ENCODE assay signal across 35 mouse cellular contexts in the genomic region with DNA sequence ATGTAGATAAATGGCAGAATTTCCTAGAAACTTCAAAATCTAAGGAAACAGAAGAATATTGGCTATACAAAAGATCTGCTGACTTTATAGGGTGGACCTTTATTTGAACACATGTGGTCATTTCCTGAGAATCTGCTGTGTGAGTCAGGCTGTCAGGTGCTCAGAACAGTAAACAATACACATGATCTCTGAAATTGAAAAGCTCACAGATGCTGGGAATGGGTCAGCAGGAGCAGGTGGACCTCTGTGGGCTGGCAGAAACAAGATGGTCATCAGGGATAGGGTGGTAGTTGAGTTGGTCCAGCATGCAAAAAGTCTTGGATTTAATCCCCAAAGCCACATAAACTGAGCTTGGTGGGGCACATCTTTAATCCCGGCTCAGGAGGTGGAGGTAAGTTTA. TPM values are rescaled to one million over a fixed set of nuclear protein-coding genes. Genes with fewer than 3 reads are reported as not detected.
DNase-seq lines count a peak whose midpoint lies in the region; ATAC-seq and TF ChIP-seq lines count a peak whose summit lies in the region.
"Had no signal": no experiment of that assay in that cellular context is flagged by ENCODE, and none has a peak within 500 bp of the region (broad histone marks: within the 10 kb centered on the region; RNA-seq: fewer than 3 reads in every experiment).

No protein-coding gene starts in this region.

- no peak for ATAC-seq in liver, embryonic 15.5 days (ENCODE audit: insufficient read depth)
- ATAC-seq in liver, embryonic 11.5 days (replicated peaks; ENCODE audit: low FRiP score): no peak
- ATAC-seq in midbrain, embryonic 13.5 days: no peak
- ATAC-seq: Patski had no signal

- H3K4me3 ChIP-seq in liver, embryonic 15.5 days (replicated peaks): no peak overlapping the region
- H3K4me3 ChIP-seq in liver, embryonic 11.5 days (ENCODE audit: low read depth, low read length): no peak overlapping the region
- H3K4me3 ChIP-seq in small intestine, adult 2 months (ENCODE audit: low read depth, low read length): no peak overlapping the region
- H3K4me3 ChIP-seq in embryonic facial prominence, embryonic 10.5 days: no peak overlapping the region
- H3K4me3 ChIP-seq in midbrain, embryonic 13.5 days (replicated peaks): no peak overlapping the region
- H3K4me3 ChIP-seq in forebrain, embryonic 10.5 days: no peak overlapping the region
- H3K4me3 ChIP-seq: embryonic facial prominence, embryonic 13.5 days; erythroblast, embryonic 14.5 days; forebrain, embryonic 12.5 days; hindbrain, embryonic 13.5 days; layer of hippocampus, adult 2 months; limb, embryonic 10.5 days; limb, embryonic 15.5 days; megakaryocyte, embryonic 14.5 days; neural tube, embryonic 15.5 days had no signal

- DNase-seq in liver, embryonic 11.5 days (ENCODE audit: low spot score): no peak
- DNase-seq in NIH3T3 (ENCODE audit: low read depth): peak; percentile 42
- DNase-seq in induced T-regulatory cell, adult 2 months (ENCODE audit: low read depth): peak; percentile 68
- no peak for DNase-seq in embryonic facial prominence, embryonic 10.5 days (ENCODE audit: low spot score)
- no peak for DNase-seq in forebrain, embryonic 10.5 days (ENCODE audit: extremely low spot score, low spot score)
- DNase-seq: adrenal gland, postnatal 10 days; cerebellum, adult 11 months; cerebellum, adult 9-10 months; embryo, embryonic 11 days; gastrocnemius, postnatal 25 days; heart, adult 18-20 months; heart, postnatal 4 days; kidney, adult 2 months; kidney, postnatal 36 days; lung, embryonic 14.5 days; lung, postnatal 36 days; midbrain, embryonic 14.5 days; retina, postnatal 1 day; right cerebral cortex, postnatal 4 days; thymus, postnatal 14 days had no signal

- no peak overlapping the region for H3K4me2 ChIP-seq in liver, embryonic 15.5 days
- H3K4me2 ChIP-seq in liver, embryonic 11.5 days: no peak overlapping the region
- H3K4me2 ChIP-seq in midbrain, embryonic 13.5 days (replicated peaks): no peak overlapping the region
- H3K4me2 ChIP-seq: embryonic facial prominence, embryonic 13.5 days; forebrain, embryonic 12.5 days; heart, embryonic 11.5 days; hindbrain, embryonic 13.5 days; limb, embryonic 15.5 days; lung, embryonic 14.5 days; neural tube, embryonic 15.5 days had no signal

- peaks cover 17% of the 10 kb centered on the region for H3K36me3 ChIP-seq in liver, embryonic 15.5 days (replicated peaks)
- peaks cover 4% of the 10 kb centered on the region; the same call in 1 of the 2 replicates for H3K36me3 ChIP-seq in liver, embryonic 11.5 days (ENCODE audit: control insufficient read depth, insufficient read depth, low read length)
- peaks cover 8% of the 10 kb centered on the region for H3K36me3 ChIP-seq in small intestine, adult 2 months (ENCODE audit: control insufficient read depth, insufficient read depth, low read length)
- H3K36me3 ChIP-seq in embryonic facial prominence, embryonic 10.5 days (replicated peaks): peaks cover 14% of the 10 kb centered on the region; the same call in 1 of the 2 replicates
- peaks cover 6% of the 10 kb centered on the region; the same call in 1 of the 2 replicates for H3K36me3 ChIP-seq in midbrain, embryonic 13.5 days
- peaks cover 15% of the 10 kb centered on the region for H3K36me3 ChIP-seq in forebrain, embryonic 10.5 days (replicated peaks)
- H3K36me3 ChIP-seq: forebrain, embryonic 12.5 days; hindbrain, embryonic 13.5 days; limb, embryonic 15.5 days; neural tube, embryonic 15.5 days had no signal

- no peaks in the 10 kb centered on the region for H3K27me3 ChIP-seq in liver, embryonic 15.5 days
- H3K27me3 ChIP-seq in liver, embryonic 11.5 days (replicated peaks; ENCODE audit: control insufficient read depth, insufficient read depth, low read length): no peaks in the 10 kb centered on the region
- H3K27me3 ChIP-seq in small intestine, adult 2 months (ENCODE audit: control insufficient read depth, insufficient read depth, low read length): no peaks in the 10 kb centered on the region
- H3K27me3 ChIP-seq in embryonic facial prominence, embryonic 10.5 days (replicated peaks; ENCODE audit: low read depth, poor library complexity, severe bottlenecking): no peaks in the 10 kb centered on the region
- H3K27me3 ChIP-seq in midbrain, embryonic 13.5 days: no peaks in the 10 kb centered on the region
- no peaks in the 10 kb centered on the region for H3K27me3 ChIP-seq in forebrain, embryonic 10.5 days (ENCODE audit: poor library complexity, severe bottlenecking)
- H3K27me3 ChIP-seq: embryonic facial prominence, embryonic 13.5 days; forebrain, embryonic 12.5 days; hindbrain, embryonic 13.5 days; limb, embryonic 15.5 days; megakaryocyte, embryonic 14.5 days; neural tube, embryonic 15.5 days; Patski had no signal

- no peak for TF ChIP-seq POLR2A in small intestine, adult 2 months (IDR thresholded peaks at IDR 0.05; ENCODE audit: low read depth, low read length)

- H3K4me1 ChIP-seq in liver, embryonic 15.5 days (replicated peaks): peaks cover 24% of the 10 kb centered on the region
- H3K4me1 ChIP-seq in liver, embryonic 11.5 days (replicated peaks; ENCODE audit: control insufficient read depth, insufficient read depth, low read length): peaks cover 12% of the 10 kb centered on the region
- peaks cover 6% of the 10 kb centered on the region; the same call in 1 of the 2 replicates for H3K4me1 ChIP-seq in small intestine, adult 2 months (ENCODE audit: control insufficient read depth, insufficient read depth, insufficient read length, low read length)
- no peaks in the 10 kb centered on the region for H3K4me1 ChIP-seq in embryonic facial prominence, embryonic 10.5 days
- H3K4me1 ChIP-seq in midbrain, embryonic 13.5 days (replicated peaks): peaks cover 5% of the 10 kb centered on the region
- H3K4me1 ChIP-seq in forebrain, embryonic 10.5 days: no peaks in the 10 kb centered on the region
- H3K4me1 ChIP-seq: forebrain, embryonic 12.5 days; limb, embryonic 10.5 days; neural tube, embryonic 15.5 days had no signal

- WGBS in liver, embryonic 15.5 days (ENCODE audit: insufficient replicate concordance): 76% methylated on average over 1 of the region's 1 CpGs
- WGBS in liver, embryonic 11.5 days: 91% methylated on average over 1 of the region's 1 CpGs
- WGBS in small intestine, adult 2 months: 90% methylated on average over 1 of the region's 1 CpGs
- 81% methylated on average over 1 of the region's 1 CpGs for WGBS in embryonic facial prominence, embryonic 10.5 days
- 79% methylated on average over 1 of the region's 1 CpGs for WGBS in midbrain, embryonic 13.5 days
- WGBS in forebrain, embryonic 10.5 days: 88% methylated on average over 1 of the region's 1 CpGs

- no peak for TF ChIP-seq CTCF in small intestine, adult 2 months (IDR thresholded peaks at IDR 0.05; ENCODE audit: extremely low read depth, insufficient read length, insufficient replicate concordance, low read depth, low read length)

- H3K9me3 ChIP-seq in liver, embryonic 15.5 days (replicated peaks): no peaks in the 10 kb centered on the region
- H3K9me3 ChIP-seq in liver, embryonic 11.5 days (ENCODE audit: control insufficient read depth, low read length): no peaks in the 10 kb centered on the region
- H3K9me3 ChIP-seq in embryonic facial prominence, embryonic 10.5 days: no peaks in the 10 kb centered on the region
- no peaks in the 10 kb centered on the region for H3K9me3 ChIP-seq in midbrain, embryonic 13.5 days
- no peaks in the 10 kb centered on the region for H3K9me3 ChIP-seq in forebrain, embryonic 10.5 days
- H3K9me3 ChIP-seq: embryonic facial prominence, embryonic 13.5 days; forebrain, embryonic 12.5 days; G1E; hindbrain, embryonic 13.5 days; limb, embryonic 10.5 days; limb, embryonic 15.5 days; megakaryocyte, embryonic 14.5 days; neural tube, embryonic 15.5 days had no signal

- H3K9ac ChIP-seq in liver, embryonic 15.5 days: no peak overlapping the region
- H3K9ac ChIP-seq in liver, embryonic 11.5 days (ENCODE audit: low read depth, low read length): no peak overlapping the region
- H3K9ac ChIP-seq in midbrain, embryonic 13.5 days (replicated peaks): no peak overlapping the region
- H3K9ac ChIP-seq: embryonic facial prominence, embryonic 13.5 days; forebrain, embryonic 12.5 days; hindbrain, embryonic 13.5 days; limb, embryonic 15.5 days; lung, embryonic 14.5 days; neural tube, embryonic 15.5 days had no signal

- 0 out of 2 replicates have a peak overlapping the region, but pooled peaks have one; percentile 19 for H3K27ac ChIP-seq in liver, embryonic 15.5 days (replicated peaks)
- no peak overlapping the region for H3K27ac ChIP-seq in liver, embryonic 11.5 days (ENCODE audit: low read depth, low read length)
- H3K27ac ChIP-seq in small intestine, adult 2 months (ENCODE audit: insufficient read depth, low read depth, low read length): peak overlapping the region; percentile 76
- no peak overlapping the region for H3K27ac ChIP-seq in embryonic facial prominence, embryonic 10.5 days (replicated peaks)
- no peak overlapping the region for H3K27ac ChIP-seq in midbrain, embryonic 13.5 days
- no peak overlapping the region for H3K27ac ChIP-seq in forebrain, embryonic 10.5 days
- H3K27ac ChIP-seq: embryonic facial prominence, embryonic 13.5 days; forebrain, embryonic 12.5 days; hindbrain, embryonic 13.5 days; layer of hippocampus, adult 2 months; limb, embryonic 10.5 days; limb, embryonic 15.5 days; neural tube, embryonic 15.5 days had no signal

RNA-seq across cellular contexts. Expression of a gene that starts 53.8 kb away (rescaled TPM):
- 9.8 and 9.9 TPM in 2 replicates for polyA plus RNA-seq in liver, embryonic 15.5 days (2015; fragmentation: Nextera tagmentation; extraction: Ambion mirVana)
- 18.5 and 18.7 TPM in 2 replicates for polyA plus RNA-seq in liver, embryonic 11.5 days (2014; fragmentation: Nextera tagmentation; extraction: Ambion mirVana)
- polyA plus RNA-seq in small intestine, adult 2 months (2012; rRNA removed): 0.93 and 1.2 TPM in 2 replicates
- polyA plus RNA-seq in embryonic facial prominence, embryonic 10.5 days (2016; fragmentation: Nextera tagmentation; extraction: Ambion mirVana): 13.2 and 14.8 TPM in 2 replicates
- 6.2 and 7.9 TPM in 2 replicates for polyA plus RNA-seq in midbrain, embryonic 13.5 days (2015; fragmentation: Nextera tagmentation; extraction: Ambion mirVana)
- 14.1 and 14.2 TPM in 2 replicates for polyA plus RNA-seq in forebrain, embryonic 10.5 days (2016; fragmentation: Nextera tagmentation; extraction: Ambion mirVana)

RNA-seq across cellular contexts. Expression of a gene that starts 54.0 kb away (rescaled TPM):
- polyA plus RNA-seq in liver, embryonic 15.5 days (2015; fragmentation: Nextera tagmentation; extraction: Ambion mirVana): 18.9 and 23.5 TPM in 2 replicates
- polyA plus RNA-seq in liver, embryonic 11.5 days (2014; fragmentation: Nextera tagmentation; extraction: Ambion mirVana): 48.4 and 50.9 TPM in 2 replicates
- 1.5 and 3.9 TPM in 2 replicates for polyA plus RNA-seq in small intestine, adult 2 months (2012; rRNA removed)
- polyA plus RNA-seq in embryonic facial prominence, embryonic 10.5 days (2016; fragmentation: Nextera tagmentation; extraction: Ambion mirVana): 63.0 and 66.9 TPM in 2 replicates
- 56.9 and 63.2 TPM in 2 replicates for polyA plus RNA-seq in midbrain, embryonic 13.5 days (2015; fragmentation: Nextera tagmentation; extraction: Ambion mirVana)
- 63.7 and 66.0 TPM in 2 replicates for polyA plus RNA-seq in forebrain, embryonic 10.5 days (2016; fragmentation: Nextera tagmentation; extraction: Ambion mirVana)

Comparison
In these comparisons a context has a peak if more than half of its experiments do, and no peak if none do; other contexts are left out.
1. H3K27ac ChIP-seq: peak in liver, embryonic 15.5 days (single experiment) and small intestine, adult 2 months (single experiment); none in liver, embryonic 11.5 days (single experiment), embryonic facial prominence, embryonic 10.5 days (single experiment), midbrain, embryonic 13.5 days (single experiment) and forebrain, embryonic 10.5 days (single experiment).
2. DNase-seq: peak in NIH3T3 (single experiment) and induced T-regulatory cell, adult 2 months (single experiment); none in liver, embryonic 11.5 days (single experiment), embryonic facial prominence, embryonic 10.5 days (single experiment) and forebrain, embryonic 10.5 days (single experiment).